Mouse (Mus musculus): ENCODE results near the gene Slit3. TPM values are rescaled to one million over a fixed set of nuclear protein-coding genes. Genes with fewer than 3 reads are reported as not detected.

Slit3 gene
- total RNA-seq, 2 experiments from 2014 or later, result 56.9 to 64.1 TPM

DNA sequence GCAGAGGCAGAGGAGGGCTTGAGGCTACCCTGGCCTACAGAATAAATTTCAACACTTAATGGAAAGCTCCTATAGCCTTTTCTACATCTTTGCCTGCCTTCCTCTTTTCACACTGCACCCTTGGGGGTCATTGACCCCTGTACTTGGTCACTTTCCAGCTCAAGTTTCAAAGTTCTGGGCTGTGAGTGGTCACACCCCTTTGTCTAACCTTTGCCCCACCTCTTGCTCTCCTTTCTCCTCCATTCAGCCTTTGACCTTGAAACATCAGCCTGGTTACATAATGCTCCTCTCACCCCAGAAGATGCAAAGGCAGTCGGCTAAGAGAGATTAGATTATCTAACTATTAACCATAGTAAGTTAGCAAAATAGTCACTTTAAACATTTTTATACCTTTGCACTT is 611.3 kb downstream of the Slit3 start:
- intact Hi-C loops (cut with DNase I), result no loop called here
- DNase-seq (ENCODE audit: low spot score in 2 of 2), result no peak

GRCm38 (mm10) chr11:35736817-35737216 is 615.8 kb downstream of the Slit3 start:
- intact Hi-C loops (cut with DNase I), result no loop called here
- no peak for DNase-seq (ENCODE audit: low spot score in 2 of 2)

DNA sequence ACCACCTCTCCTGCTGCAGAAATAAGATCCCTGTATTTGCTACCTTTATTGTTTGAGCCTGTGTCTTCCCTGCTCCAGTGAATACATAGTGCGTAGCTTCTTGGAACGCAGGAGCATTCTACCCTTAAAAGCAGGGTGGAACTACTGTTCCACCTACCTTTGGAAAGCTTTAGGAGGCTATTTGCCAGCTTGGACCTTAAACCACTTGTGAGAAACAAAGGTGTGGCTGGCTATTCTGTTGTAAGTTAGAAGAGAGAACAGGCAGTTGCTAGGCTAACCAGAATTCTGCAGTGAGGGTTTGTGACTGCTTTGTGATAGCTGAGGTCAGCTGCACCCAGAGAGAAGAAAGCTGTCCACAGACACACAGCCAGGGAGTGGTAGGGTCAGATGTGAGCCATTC is 616.2 kb downstream of the Slit3 start:
- intact Hi-C loops (cut with DNase I), result no loop called here
- DNase-seq (ENCODE audit: low spot score in 2 of 2), result no peak

DNA sequence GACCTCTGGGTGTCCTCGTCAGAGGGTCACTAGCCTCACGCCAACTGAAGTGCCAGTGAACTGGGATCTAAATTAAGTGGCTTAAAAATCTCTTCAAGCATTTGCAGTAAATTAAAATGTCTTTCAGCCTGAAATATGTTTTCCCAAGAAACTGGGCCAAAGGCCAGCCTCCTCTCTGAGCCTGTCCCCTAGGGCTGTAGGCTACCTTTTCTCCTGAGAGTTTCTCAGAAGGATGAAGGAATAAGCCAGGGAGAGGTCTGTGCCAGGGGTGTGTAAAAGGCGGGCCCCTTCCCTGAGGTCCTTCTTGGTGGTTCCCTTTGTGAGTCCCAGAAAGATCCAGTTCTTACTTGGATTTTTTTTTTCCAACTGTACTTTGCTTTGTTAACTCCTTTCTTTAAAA is 617.1 kb downstream of the Slit3 start:
- intact Hi-C loops (cut with DNase I), result no loop called here
- no peak for DNase-seq (ENCODE audit: low spot score in 2 of 2)

- peak in 1 of 2 experiments; percentile 47 for DNase-seq (ENCODE audit: low spot score in 2 of 2)
- intact Hi-C loops (cut with DNase I), result no loop called here
These were observed 622.6 kb downstream of the Slit3 start for GRCm38 (mm10) chr11:35743586-35743985.

- peak in 1 of 2 experiments; percentile 34 for DNase-seq (ENCODE audit: low spot score in 2 of 2)
- intact Hi-C loops (cut with DNase I), result no loop called here
These were observed 623.5 kb downstream of the Slit3 start for GRCm38 (mm10) chr11:35744571-35744970.

DNA sequence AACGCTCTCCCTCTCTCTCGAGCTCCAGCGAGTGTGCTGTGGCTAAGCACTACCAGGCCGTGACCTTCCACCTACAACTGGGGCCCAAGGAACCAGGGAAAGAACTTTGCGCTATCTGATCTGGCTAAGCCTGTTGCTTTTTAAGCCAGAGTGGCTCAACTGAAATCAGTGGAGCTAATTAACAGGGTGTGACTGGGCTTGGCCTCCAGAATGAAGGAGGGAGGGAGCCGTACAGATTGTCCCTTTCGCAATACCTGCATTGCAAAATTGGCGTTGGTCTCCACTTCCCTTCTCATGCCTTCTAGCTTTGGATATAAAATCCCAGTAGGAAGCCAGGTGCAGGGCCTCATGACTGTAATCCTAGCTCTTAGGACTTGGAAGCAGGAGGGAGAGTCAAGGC is 629.6 kb downstream of the Slit3 start:
- intact Hi-C loops (cut with DNase I), result no loop called here
- DNase-seq (ENCODE audit: low spot score in 2 of 2), result no peak

- no peak for DNase-seq (ENCODE audit: low spot score in 2 of 2)
- intact Hi-C loops (cut with DNase I), result no loop called here
These were observed 633.9 kb downstream of the Slit3 start for GRCm38 (mm10) chr11:35754906-35755418.

GRCm38 (mm10) chr11:35755546-35755945 is 634.5 kb downstream of the Slit3 start:
- intact Hi-C loops (cut with DNase I), result no loop called here
- DNase-seq (ENCODE audit: low spot score in 2 of 2), result no peak

DNA sequence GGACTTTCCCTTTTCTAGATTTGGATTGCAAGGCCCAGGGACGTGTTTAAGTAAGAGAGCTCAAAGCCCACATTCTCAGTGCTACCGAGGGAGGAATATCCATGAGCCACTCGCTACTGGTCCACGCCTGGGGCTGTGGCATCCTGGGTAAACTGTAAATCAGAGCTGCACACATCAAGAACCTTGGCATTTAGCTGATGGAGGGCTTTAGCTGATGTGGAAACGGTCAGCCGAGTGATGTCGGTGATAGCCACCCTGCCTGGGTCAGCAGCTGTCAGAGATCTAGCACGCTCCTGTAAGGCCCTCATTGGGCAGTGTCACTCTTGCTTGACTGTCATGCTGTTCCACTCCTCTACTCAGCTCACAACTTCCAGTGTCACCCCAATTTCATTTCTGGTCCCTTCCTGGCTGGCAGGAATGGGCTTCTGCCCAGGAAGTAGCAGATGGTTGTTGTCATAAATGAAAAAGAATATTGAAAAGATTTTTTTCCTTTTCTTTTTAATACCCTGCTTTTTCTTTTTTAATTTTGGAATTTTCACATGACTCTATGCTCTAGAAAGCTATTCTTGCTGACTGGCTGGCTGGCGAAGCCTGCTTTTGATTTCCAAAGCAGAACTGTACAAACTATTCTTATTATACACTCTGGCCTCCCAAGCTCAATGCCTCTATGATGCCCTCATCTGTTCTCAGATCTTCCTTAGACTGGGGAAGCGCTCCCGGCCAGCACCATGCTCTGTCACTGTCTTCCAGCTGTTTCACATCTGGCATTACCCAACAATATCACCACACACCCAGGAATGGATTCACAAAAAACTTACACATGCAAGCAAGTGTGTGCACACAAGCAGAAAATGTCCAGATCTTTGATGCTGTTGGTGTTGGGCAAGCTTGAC is 635.6 kb downstream of the Slit3 start:
- DNase-seq (ENCODE audit: low spot score in 2 of 2), result peak in 1 of 2 experiments; percentile 13
- intact Hi-C loops (cut with DNase I), result no loop called here

Small RNA genes within 50 kb of the gene (microRNA-seq; reads per million reads assigned to microRNA genes)
- gene Mir218-2, result 135 reads per million in 2 experiments
